Comparison of ENCODE assay signal across 15 mouse cellular contexts in the genomic region with DNA sequence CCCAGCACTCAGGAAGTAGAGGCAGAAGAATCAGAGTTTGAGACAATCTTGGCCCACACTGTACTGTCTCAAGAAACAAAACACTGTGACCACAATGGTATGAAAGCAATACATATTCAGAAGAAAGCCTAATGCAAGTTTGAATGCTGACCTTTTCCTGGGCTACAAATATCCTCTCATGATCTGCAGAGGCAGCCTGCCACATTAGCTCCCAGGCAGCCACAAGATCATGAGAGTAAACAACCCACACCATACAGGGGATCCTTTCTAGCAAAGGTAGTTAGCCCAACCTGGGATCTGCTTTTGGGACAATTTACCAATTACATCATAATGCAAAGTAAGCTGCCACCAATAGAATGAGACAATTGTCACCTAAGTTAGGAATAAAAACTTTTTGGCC.
"Had no signal": no experiment of that assay in that cellular context is flagged by ENCODE, and none has a peak within 500 bp of the region (broad histone marks: within the 10 kb centered on the region; RNA-seq: fewer than 3 reads in every experiment).

No protein-coding gene starts in this region.

- H3K4me1 ChIP-seq: lung, embryonic 15.5 days; midbrain, embryonic 13.5 days; midbrain, embryonic 15.5 days; neural tube, embryonic 12.5 days had no signal

- H3K27me3 ChIP-seq: lung, embryonic 15.5 days; megakaryocyte, embryonic 14.5 days; midbrain, embryonic 13.5 days; midbrain, embryonic 15.5 days; neural tube, embryonic 12.5 days had no signal

- H3K27ac ChIP-seq: lung, embryonic 15.5 days; macrophage; midbrain, embryonic 13.5 days; midbrain, embryonic 15.5 days; neural tube, embryonic 12.5 days had no signal

- ATAC-seq: liver, postnatal 0 days; midbrain, embryonic 13.5 days; midbrain, embryonic 15.5 days had no signal

- H3K9ac ChIP-seq: liver, postnatal 0 days; lung, embryonic 15.5 days; midbrain, embryonic 13.5 days; midbrain, embryonic 15.5 days; neural tube, embryonic 12.5 days had no signal

- H3K9me3 ChIP-seq: lung, embryonic 15.5 days; megakaryocyte, embryonic 14.5 days; midbrain, embryonic 13.5 days; midbrain, embryonic 15.5 days had no signal

- H3K4me3 ChIP-seq: lung, embryonic 15.5 days; megakaryocyte, embryonic 14.5 days; midbrain, embryonic 13.5 days; midbrain, embryonic 15.5 days; neural tube, embryonic 12.5 days had no signal

- DNase-seq: liver, postnatal 0 days; lung, adult 2 months; lung, postnatal 14 days; right cerebral cortex, postnatal 14 days; spleen, adult 18-20 months; thymus, adult 18-20 months; thymus, postnatal 14 days; thymus, postnatal 36 days had no signal

- H3K4me2 ChIP-seq: lung, embryonic 15.5 days; midbrain, embryonic 11.5 days; midbrain, embryonic 13.5 days; midbrain, embryonic 15.5 days; neural tube, embryonic 12.5 days had no signal
